Mouse (Mus musculus) heart, embryonic 13.5 days (tissue): ENCODE measurements at regions not wholly inside any gene's neighbourhood (a gene's known extent, or its start where the extent isn't known, plus 50 kb on each side); places are given as distances from the start of the nearest gene placed in this dataset.

Source experiments
- ATAC-seq: fragments of 200-750 bp; cut with Nextera tagmentation; 2 replicates; pipeline ENCODE4 v1.8.0; 2017; ENCODE audit warnings: moderate TSS enrichment; ENCODE audit not compliant: insufficient number of reproducible peaks, low FRiP score, low TSS enrichment; ENCODE audit errors: extremely low read depth
- H3K27ac ChIP-seq: fragments of 300-500 bp; sonication (generic); replicated peaks from 2 replicates; pipeline ENCODE4 v1.5.1; 2015; ENCODE audit warnings: moderate library complexity, mild to moderate bottlenecking, inconsistent platforms
- H3K27me3 ChIP-seq: fragments of 300-500 bp; sonication (generic); replicated peaks from 2 replicates; pipeline ENCODE4 v1.6.1; 2015; ENCODE audit warnings: mild to moderate bottlenecking, inconsistent platforms
- H3K36me3 ChIP-seq: fragments of 300-500 bp; sonication (generic); 2 replicates; pipeline ENCODE4 v1.6.1; 2015; ENCODE audit warnings: mild to moderate bottlenecking, inconsistent platforms
- H3K4me1 ChIP-seq: fragments of 300-500 bp; sonication (generic); 2 replicates; pipeline ENCODE4 v1.6.1; 2015; ENCODE audit warnings: inconsistent platforms
- H3K4me2 ChIP-seq: fragments of 300-500 bp; sonication (generic); 2 replicates; pipeline ENCODE4 v1.6.1; 2015; ENCODE audit warnings: inconsistent platforms, mild to moderate bottlenecking, moderate library complexity
- H3K4me3 ChIP-seq: fragments of 300-500 bp; sonication (generic); 2 replicates; pipeline ENCODE4 v1.5.1; 2015; ENCODE audit warnings: moderate library complexity, mild to moderate bottlenecking, inconsistent platforms
- H3K9ac ChIP-seq: fragments of 300-500 bp; sonication (generic); 2 replicates; pipeline ENCODE4 v1.6.1; 2015; ENCODE audit warnings: inconsistent platforms, mild to moderate bottlenecking, moderate library complexity
- H3K9me3 ChIP-seq: fragments of 300-500 bp; sonication (generic); 2 replicates; pipeline ENCODE4 v1.6.1; 2016; ENCODE audit warnings: inconsistent platforms
- WGBS: fragments of 180-500 bp; shearing (Covaris S2); methylation state at CpG from one replicate; pipeline ENCODE4 v1.1.7; 2015; ENCODE audit warnings: mixed read lengths; 5-methylcytosine and 5-hydroxymethylcytosine counted together

GRCm38 (mm10) chr3:157842872-157843271 lies 82.0 kb downstream of the Cth start:
- peaks cover 19% of the 10 kb centered on the region for H3K4me1 ChIP-seq
- no peak overlapping the region for H3K4me3 ChIP-seq
- H3K4me2 ChIP-seq: no peak overlapping the region
- H3K9ac ChIP-seq: no peak overlapping the region
- no peak overlapping the region for H3K27ac ChIP-seq
- H3K9me3 ChIP-seq: no peaks in the 10 kb centered on the region
- H3K27me3 ChIP-seq: no peaks in the 10 kb centered on the region
- ATAC-seq: no peak
- H3K36me3 ChIP-seq: no peaks in the 10 kb centered on the region
- WGBS: 74% methylated on average over 3 of the region's 3 CpGs

DNA sequence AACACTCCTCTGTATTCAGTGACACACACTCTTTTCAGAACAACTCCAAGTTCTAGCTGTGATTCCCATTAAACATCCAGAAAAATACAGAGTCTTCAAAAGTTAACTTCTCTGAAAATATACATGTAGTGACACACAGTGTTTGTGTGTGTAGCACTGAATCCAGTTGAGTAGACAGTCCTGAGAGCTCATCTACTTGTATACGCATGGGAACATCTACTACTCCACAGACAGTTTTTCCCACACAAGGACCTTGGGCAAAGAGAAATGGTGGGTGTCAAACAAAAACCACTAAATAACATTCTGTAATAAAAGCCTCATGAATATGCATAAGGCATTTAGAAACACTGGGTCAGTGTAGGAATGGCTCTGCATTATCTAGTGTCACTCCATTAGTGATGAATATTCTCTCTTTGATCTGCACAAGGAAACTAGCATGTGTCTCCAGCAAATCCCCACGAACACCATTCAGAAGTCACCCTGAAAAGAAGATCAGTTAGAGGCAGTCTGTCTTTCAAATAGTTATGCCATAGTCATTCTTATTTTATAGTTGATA lies 83.6 kb downstream of the Cth start:
- ATAC-seq: no peak
- Histone ChIP-seq H3K27me3 (no peaks in the 10 kb centered on the region), H3K9me3 (no peaks in the 10 kb centered on the region), H3K4me1 (peaks cover 10% of the 10 kb centered on the region), H3K9ac (no peak overlapping the region), H3K4me3 (no peak overlapping the region), H3K36me3 (no peaks in the 10 kb centered on the region), H3K27ac (no peak overlapping the region), H3K4me2 (no peak overlapping the region)
- 72% methylated on average over 2 of the region's 2 CpGs for WGBS

DNA sequence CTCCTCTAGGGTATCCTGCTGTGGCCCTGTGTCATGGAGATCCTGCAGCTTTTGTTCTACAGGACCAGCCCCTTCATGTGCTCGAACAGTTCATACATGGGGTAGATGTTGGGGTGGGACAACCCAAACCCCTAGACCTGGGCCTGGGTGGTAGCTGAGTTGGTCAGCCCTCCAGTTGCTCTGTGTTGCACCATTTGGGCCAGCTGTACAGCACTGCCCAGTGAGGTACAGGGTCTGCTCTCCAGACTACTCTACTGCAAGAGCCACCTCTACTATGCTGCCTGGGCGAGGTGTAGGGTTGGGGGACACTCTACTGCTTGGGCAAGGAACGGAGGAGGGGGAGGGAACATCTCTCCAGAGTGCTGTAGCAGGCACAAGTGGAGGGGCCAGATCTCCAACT lies 120.6 kb downstream of the Cth start:
- Histone ChIP-seq H3K27ac (no peak overlapping the region), H3K4me2 (no peak overlapping the region), H3K4me1 (no peaks in the 10 kb centered on the region), H3K9me3 (no peaks in the 10 kb centered on the region), H3K9ac (no peak overlapping the region), H3K36me3 (no peaks in the 10 kb centered on the region), H3K4me3 (no peak overlapping the region), H3K27me3 (no peaks in the 10 kb centered on the region)
- WGBS: 57% methylated on average over 3 of the region's 3 CpGs
- ATAC-seq: no peak

- no peak for ATAC-seq
- no peaks in the 10 kb centered on the region for H3K4me1 ChIP-seq
- H3K36me3 ChIP-seq: no peaks in the 10 kb centered on the region
Measured at GRCm38 (mm10) chr3:157803356-157803755, 121.5 kb downstream of the Cth start.

GRCm38 (mm10) chr3:157787559-157788256 lies 137.2 kb downstream of the Cth start:
- H3K27ac ChIP-seq: no peak overlapping the region
- no peaks in the 10 kb centered on the region for H3K36me3 ChIP-seq
- H3K4me3 ChIP-seq: no peak overlapping the region
- no peaks in the 10 kb centered on the region for H3K9me3 ChIP-seq
- no peaks in the 10 kb centered on the region for H3K27me3 ChIP-seq
- H3K4me1 ChIP-seq: no peaks in the 10 kb centered on the region
- no peak overlapping the region for H3K9ac ChIP-seq
- H3K4me2 ChIP-seq: no peak overlapping the region
- no peak for ATAC-seq
- WGBS: 49% methylated on average over 4 of the region's 4 CpGs

More at GRCm38 (mm10) chr3:157803356-157803755, 121.5 kb downstream of the Cth start:
- no peaks in the 10 kb centered on the region for H3K27me3 ChIP-seq
- H3K4me3 ChIP-seq: no peak overlapping the region
- H3K4me2 ChIP-seq: no peak overlapping the region
- H3K27ac ChIP-seq: no peak overlapping the region
- 81% methylated on average over 4 of the region's 4 CpGs for WGBS
- no peak overlapping the region for H3K9ac ChIP-seq
- no peaks in the 10 kb centered on the region for H3K9me3 ChIP-seq

DNA sequence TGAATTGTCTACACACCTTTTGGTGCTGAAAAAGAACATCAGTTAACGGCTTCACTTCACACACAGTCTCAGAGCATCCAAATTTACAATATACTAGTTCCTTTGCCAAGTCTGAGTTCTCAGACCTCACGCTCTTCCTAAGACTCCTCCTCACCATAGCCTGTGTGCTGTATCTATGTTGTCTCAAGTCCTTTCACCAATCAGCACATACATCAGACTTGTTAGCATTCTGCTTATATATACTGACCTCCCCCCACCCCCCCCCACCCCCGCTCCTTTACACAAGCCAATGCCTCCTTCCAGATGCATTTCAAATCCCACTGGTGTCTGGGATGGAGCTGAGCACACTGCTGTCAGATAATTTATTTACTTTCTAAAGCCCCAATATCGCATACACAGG lies 143.8 kb downstream of the Cth start:
- no peak overlapping the region for H3K4me3 ChIP-seq
- no peak for ATAC-seq
- no peak overlapping the region for H3K9ac ChIP-seq
- no peaks in the 10 kb centered on the region for H3K36me3 ChIP-seq
- peaks cover 6% of the 10 kb centered on the region; the same call in 1 of the 2 replicates for H3K4me1 ChIP-seq
- no peaks in the 10 kb centered on the region for H3K9me3 ChIP-seq
- 41% methylated on average over 4 of the region's 4 CpGs for WGBS
- H3K4me2 ChIP-seq: no peak overlapping the region
- H3K27ac ChIP-seq: no peak overlapping the region
- H3K27me3 ChIP-seq: no peaks in the 10 kb centered on the region

DNA sequence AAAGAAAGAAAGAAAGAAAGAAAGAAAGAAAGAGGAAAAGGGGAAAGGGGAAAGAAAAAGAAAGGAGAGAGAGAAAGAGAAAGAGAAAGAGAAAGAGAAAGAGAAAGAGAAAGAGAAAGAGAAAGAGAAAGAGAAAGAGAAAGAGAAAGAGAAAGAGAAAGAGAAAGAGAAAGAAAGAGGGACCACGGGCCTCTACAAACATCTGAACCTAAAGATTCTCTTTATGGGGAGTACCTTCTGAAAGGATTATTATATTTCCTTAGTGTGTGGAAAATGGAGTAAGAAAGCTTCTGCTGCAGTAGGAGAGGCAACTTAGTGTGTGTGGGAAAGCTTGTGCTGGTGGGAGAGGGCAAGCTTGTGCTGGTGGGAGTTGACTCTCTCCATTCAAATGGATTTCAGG lies 147.1 kb downstream of the Cth start:
- H3K4me3 ChIP-seq: no peak overlapping the region
- no peak for ATAC-seq
- WGBS: 72% methylated on average over 1 of the region's 1 CpGs
- H3K27ac ChIP-seq: no peak overlapping the region
- H3K9ac ChIP-seq: no peak overlapping the region
- no peak overlapping the region for H3K4me2 ChIP-seq
- no peaks in the 10 kb centered on the region for H3K36me3 ChIP-seq
- no peaks in the 10 kb centered on the region for H3K27me3 ChIP-seq
- peaks cover 6% of the 10 kb centered on the region; the same call in 1 of the 2 replicates for H3K4me1 ChIP-seq
- no peaks in the 10 kb centered on the region for H3K9me3 ChIP-seq

DNA sequence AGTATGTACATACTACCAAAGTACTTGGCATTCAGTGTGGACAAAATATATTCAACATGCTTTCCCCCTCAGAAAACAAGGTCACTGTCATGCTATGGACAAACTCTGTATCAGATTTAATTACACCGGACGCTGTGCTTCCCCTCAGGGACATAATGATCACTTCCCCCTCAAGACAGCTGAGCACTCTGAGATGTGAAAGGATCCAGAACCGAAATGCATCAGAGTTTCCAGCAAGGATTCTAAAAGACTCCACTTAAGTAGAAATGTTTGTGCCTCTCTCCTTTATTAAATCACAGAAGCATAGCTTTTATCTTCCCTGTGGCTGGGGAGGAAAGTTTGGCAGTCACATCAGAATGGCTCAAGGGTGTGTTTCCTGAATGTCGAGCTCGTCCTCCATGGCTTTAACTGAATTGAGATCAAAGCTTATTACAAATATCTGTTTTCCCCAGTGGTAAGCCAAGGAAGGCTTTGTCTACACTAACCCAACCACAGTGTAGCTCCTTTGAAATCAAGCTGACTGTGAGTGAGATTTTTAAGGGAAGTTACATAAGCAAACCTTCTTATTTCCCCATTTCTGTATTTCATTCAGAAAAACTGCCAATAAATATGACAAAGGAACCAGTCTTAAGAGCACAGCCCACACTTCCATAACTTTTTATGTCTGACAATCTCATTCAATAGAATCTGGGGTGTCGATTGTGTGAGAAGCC lies 161.2 kb downstream of the Cth start:
- no peak overlapping the region for H3K4me2 ChIP-seq
- no peak for ATAC-seq
- H3K27me3 ChIP-seq: no peaks in the 10 kb centered on the region
- H3K36me3 ChIP-seq: no peaks in the 10 kb centered on the region
- WGBS: 17% methylated on average over 6 of the region's 6 CpGs
- no peaks in the 10 kb centered on the region for H3K9me3 ChIP-seq
- H3K27ac ChIP-seq: peak overlapping the region; percentile 53
- no peak overlapping the region for H3K4me3 ChIP-seq
- no peak overlapping the region for H3K9ac ChIP-seq
- H3K4me1 ChIP-seq: peaks cover 18% of the 10 kb centered on the region

- H3K27ac ChIP-seq: no peak overlapping the region
- peaks cover 3% of the 10 kb centered on the region; the same call in 1 of the 2 replicates for H3K9me3 ChIP-seq
- H3K4me1 ChIP-seq: peaks cover 20% of the 10 kb centered on the region
- no peak overlapping the region for H3K4me2 ChIP-seq
- WGBS: 83% methylated on average over 1 of the region's 1 CpGs
- ATAC-seq: no peak
- H3K36me3 ChIP-seq: no peaks in the 10 kb centered on the region
- H3K9ac ChIP-seq: no peak overlapping the region
- H3K4me3 ChIP-seq: no peak overlapping the region
- H3K27me3 ChIP-seq: no peaks in the 10 kb centered on the region
Measured at GRCm38 (mm10) chr3:157759856-157760255, 165.0 kb downstream of the Cth start.

- H3K9me3 ChIP-seq: peaks cover 3% of the 10 kb centered on the region; the same call in 1 of the 2 replicates
- no peaks in the 10 kb centered on the region for H3K27me3 ChIP-seq
- H3K4me3 ChIP-seq: no peak overlapping the region
- H3K9ac ChIP-seq: no peak overlapping the region
- no peaks in the 10 kb centered on the region for H3K36me3 ChIP-seq
- peaks cover 7% of the 10 kb centered on the region for H3K4me1 ChIP-seq
- no peak overlapping the region for H3K4me2 ChIP-seq
- no peak for ATAC-seq
- no peak overlapping the region for H3K27ac ChIP-seq
- WGBS: 37% methylated on average over 4 of the region's 4 CpGs
Measured at GRCm38 (mm10) chr3:157754826-157755225, 170.1 kb downstream of the Cth start.

DNA sequence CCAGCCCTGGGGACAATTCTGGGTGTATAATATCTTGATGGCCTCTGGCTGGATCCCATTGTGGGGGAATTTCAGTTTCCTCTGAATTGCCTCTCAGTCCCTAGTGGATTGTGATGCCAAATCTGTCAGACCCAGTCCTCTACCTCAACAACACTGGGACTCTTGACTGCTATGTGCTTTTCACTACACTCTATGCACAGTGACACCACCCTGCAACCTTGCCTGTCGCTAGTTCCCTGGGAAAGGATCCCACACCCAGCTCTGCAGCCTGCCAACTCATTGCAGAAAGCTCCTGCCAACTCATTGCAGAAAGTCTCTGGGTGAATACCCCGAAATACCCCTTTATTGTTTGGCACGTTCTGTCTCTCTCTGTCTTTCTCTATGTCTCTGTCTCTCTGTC lies 174.6 kb downstream of the Cth start:
- no peak overlapping the region for H3K27ac ChIP-seq
- WGBS: 83% methylated on average over 3 of the region's 3 CpGs
- no peaks in the 10 kb centered on the region for H3K9me3 ChIP-seq
- H3K9ac ChIP-seq: no peak overlapping the region
- no peak overlapping the region for H3K4me2 ChIP-seq
- peaks cover 7% of the 10 kb centered on the region for H3K4me1 ChIP-seq
- no peak overlapping the region for H3K4me3 ChIP-seq
- no peaks in the 10 kb centered on the region for H3K36me3 ChIP-seq
- no peak for ATAC-seq
- no peaks in the 10 kb centered on the region for H3K27me3 ChIP-seq
